Mouse (Mus musculus): Measurements from ENCODE around the gene Gm47955.
"Not testable (repeated sequence)": the region's sequence is repeated elsewhere in the genome, so short reads cannot be mapped to it uniquely, and the experiment has no call there.

The Gm47955 gene

GRCm38 (mm10) chr1:82992093-82992492, 32.0 kb downstream of the Gm47955 start:
- no peak for DNase-seq (ENCODE audit: low spot score in 2 of 2)

DNA sequence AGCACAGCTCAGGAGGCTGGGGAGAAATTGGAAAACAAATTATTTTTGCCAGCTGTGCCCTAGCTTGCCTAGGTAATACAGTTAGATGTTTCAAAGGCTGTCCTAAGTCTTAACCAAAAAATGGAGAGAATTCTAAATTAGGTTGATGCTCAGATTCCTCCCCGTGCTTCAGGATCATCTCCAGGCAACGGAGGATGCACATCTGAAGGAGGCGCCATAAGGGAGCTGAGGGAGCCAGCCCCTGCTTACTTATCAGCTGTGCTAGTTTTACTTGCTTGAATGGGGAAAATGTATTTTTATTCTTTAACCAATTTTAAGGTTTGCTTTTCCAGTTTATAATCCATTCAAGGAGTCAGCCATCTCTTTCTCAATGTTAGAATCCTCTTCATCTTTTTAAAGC, 33.9 kb downstream of the Gm47955 start:
- peak in 1 of 2 experiments; percentile 37 for DNase-seq (ENCODE audit: low spot score in 2 of 2)

- not testable (repeated sequence) for DNase-seq (ENCODE audit: low spot score in 2 of 2)
Observed at GRCm38 (mm10) chr1:83000306-83000705, 40.2 kb downstream of the Gm47955 start, which contains the start of gene Gm47959. TSS of gene Gm47959 (plus strand) at chr1:83000548.

GRCm38 (mm10) chr1:83006218-83007179, 46.4 kb downstream of the Gm47955 start:
- no peak for DNase-seq (ENCODE audit: low spot score in 2 of 2)

DNA sequence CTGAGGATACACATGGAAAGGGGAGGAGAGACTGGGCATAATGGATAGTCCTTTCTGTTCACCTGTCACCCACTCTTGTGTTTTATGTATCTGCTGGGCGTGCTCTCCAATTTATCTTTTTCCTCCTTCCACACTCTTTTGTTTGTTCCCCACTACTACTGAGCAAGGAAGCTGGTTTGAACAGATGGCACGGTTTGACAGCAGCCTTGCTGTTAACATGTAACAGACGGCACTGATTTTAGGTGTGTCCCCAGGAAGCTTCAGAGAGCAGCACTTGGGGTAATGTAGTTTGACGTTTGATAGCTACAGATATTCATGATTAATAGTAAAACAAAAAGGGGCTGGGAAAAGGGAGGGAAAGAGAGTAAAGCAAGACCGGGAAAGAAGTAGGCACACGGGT, 47.4 kb downstream of the Gm47955 start:
- no peak for DNase-seq (ENCODE audit: low spot score in 2 of 2)

All from right cerebral cortex, postnatal 10 days (tissue).